Mouse (Mus musculus) embryonic fibroblast, embryonic 13.5 days (primary cell): ENCODE measurements around the gene 1700025G04Rik. TPM values are rescaled to one million over a fixed set of nuclear protein-coding genes. Genes with fewer than 3 reads are reported as not detected.

ENCODE experiments used
- H3K27ac ChIP-seq: 2 replicates; pipeline ENCODE4 v1.5.1; 2012; ENCODE audit warnings: low read length, control low read depth, inconsistent platforms; ENCODE audit not compliant: insufficient read depth
- H3K4me1 ChIP-seq: 2 replicates; pipeline ENCODE4 v1.6.1; 2011; ENCODE audit warnings: low read length; ENCODE audit not compliant: control insufficient read depth, insufficient read depth
- H3K4me3 ChIP-seq: 2 replicates; pipeline ENCODE4 v1.5.1; 2011; ENCODE audit warnings: mild to moderate bottlenecking, control low read depth, low read length; ENCODE audit not compliant: insufficient read depth
- CTCF ChIP-seq: IDR thresholded peaks from 2 replicates; pipeline ENCODE4 v1.5.1; 2011; ENCODE audit warnings: mild to moderate bottlenecking, control low read depth, low read length, moderate library complexity, borderline replicate concordance; ENCODE audit not compliant: insufficient read depth
- POLR2A ChIP-seq: IDR thresholded peaks from 2 replicates; pipeline ENCODE4 v1.6.1; 2011; ENCODE audit warnings: low read depth, mild to moderate bottlenecking, control low read depth, low read length, moderate library complexity
- polyA plus RNA-seq: library from polyadenylated mRNA; stranded (reverse); fragments of >200 nt; gene quantifications from 2 replicates; pipeline ENCODE4 v1.2.4, GENCODE M21; 2011; ENCODE audit warnings: low read depth; ENCODE audit not compliant: missing spikeins, insufficient read length

The 1700025G04Rik gene
- polyA plus RNA-seq, 1 experiment: 30.5 TPM

DNA sequence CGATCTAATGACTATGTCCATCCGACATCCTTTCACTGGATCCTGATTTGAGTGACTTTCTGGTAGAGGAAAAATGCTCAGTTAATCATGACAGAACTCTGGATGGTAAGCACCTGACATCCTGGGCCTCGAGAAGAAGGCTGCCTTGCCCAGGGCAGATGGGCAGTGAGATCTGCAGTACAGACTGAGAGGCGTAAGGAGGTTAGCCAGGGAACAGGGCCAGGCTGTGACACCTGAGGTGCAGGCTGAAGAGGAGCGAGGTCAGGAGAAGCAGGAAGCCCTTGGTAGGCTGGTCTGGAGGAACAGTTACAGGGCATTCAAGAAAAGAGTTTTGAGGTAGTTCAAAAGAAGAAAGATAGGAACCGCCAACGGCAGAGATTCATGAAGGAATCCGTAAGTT is 101.9 kb downstream of the 1700025G04Rik start:
- Histone ChIP-seq H3K4me3 (no peak overlapping the region), H3K4me1 (no peaks in the 10 kb centered on the region), H3K27ac (no peak overlapping the region)
- no peak for TF ChIP-seq CTCF
- TF ChIP-seq POLR2A: no peak

DNA sequence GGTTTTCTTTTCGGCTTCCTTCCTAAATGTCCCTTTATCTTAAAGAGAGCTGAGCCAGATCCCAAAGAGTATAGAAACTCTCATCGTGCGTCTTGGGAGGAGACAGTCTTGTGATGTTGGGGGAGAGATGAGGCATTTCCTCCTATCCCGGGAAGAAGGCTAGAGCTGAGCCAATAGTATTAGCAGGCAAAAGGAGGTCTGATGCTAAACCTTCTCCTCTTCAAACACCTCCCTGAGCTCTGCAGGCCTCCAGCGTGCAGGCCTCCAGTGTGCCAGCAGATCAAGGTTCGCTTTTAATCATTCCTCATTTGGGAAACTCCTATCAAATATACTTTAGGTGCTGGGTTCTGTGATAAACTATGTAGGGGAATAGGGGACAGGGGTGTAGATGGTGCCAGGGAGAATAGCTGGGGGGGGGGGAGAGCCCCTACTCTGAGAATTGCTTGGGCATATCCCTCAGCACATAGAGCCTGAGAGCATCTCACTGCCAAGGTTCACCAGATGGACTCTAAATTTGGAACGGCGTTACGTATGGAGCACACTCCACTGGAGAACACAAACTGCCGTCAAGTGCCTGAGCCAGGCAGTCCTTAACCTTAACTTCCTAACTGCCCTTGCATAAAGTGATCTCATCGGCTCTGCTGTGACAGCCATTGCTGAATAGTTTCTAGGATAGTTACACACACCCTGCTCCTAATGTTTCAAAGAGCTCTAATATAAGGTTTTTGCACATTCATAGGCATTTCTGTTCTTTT is 103.7 kb downstream of the 1700025G04Rik start:
- no peak overlapping the region for H3K4me3 ChIP-seq
- TF ChIP-seq CTCF (no peak), POLR2A (no peak)
- H3K4me1 ChIP-seq: no peaks in the 10 kb centered on the region
- no peak overlapping the region for H3K27ac ChIP-seq

DNA sequence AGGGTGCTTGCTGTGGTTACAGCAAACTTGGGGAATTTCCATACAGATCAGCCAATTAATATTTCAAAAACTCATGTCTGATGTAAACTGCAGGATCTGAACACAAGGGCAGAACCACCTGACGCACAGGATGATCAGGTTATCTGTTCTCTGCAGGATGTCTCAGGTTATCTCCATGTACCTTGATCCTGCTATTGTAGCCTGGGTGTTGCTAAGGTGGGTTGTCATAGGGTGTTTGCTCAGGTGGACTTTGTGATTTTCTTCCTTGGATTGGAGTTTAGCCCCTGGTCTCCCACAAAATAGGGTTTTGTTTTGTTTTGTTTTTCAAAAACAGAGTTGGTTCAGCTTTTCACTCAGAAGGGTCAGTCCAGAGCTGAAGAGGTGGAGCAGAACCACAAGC is 104.9 kb downstream of the 1700025G04Rik start:
- TF ChIP-seq CTCF (no peak), POLR2A (no peak)
- H3K4me3 ChIP-seq: no peak overlapping the region
- no peak overlapping the region for H3K27ac ChIP-seq
- H3K4me1 ChIP-seq: no peaks in the 10 kb centered on the region

DNA sequence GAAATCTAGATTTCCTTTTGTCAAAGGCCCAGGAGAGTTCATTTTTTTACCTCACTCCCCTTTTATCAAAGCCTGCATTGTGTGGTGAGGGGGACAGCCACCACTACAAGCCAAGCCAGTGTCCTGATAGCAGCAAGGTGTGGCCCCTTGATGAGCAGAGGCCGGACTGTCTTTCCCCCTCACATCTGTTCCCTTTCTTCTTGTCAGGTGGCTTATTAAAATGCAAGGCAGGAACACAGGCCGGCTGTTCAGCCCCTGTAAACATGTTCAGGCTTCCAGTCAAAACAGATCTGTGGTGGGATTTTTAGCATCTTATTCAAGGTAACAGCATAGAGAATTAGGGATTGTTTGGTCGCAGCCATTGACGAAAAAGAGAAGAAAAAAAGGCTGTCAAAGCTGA is 105.9 kb downstream of the 1700025G04Rik start:
- no peak overlapping the region for H3K4me3 ChIP-seq
- H3K4me1 ChIP-seq: no peaks in the 10 kb centered on the region
- H3K27ac ChIP-seq: no peak overlapping the region
- TF ChIP-seq CTCF (no peak), POLR2A (no peak)

DNA sequence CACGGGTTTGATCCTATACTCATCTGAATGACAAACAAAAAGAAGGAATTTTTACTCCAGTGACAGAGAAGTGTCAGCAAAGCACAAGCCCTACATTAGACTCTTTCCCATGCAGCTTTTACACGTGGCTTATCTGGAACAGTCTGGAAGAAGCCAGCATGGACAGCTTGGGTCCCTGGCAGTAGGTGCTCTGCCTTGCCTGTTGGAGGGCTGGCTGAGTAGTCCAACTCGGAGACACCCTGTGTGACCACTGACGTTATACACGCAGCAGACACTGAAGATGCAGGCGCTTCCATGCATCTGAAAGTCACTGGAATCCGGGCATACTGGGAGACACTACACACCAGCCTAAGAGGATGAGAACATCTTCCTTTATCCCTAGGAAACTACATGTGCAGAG is 109.4 kb downstream of the 1700025G04Rik start:
- no peak for TF ChIP-seq CTCF
- no peak for TF ChIP-seq POLR2A
- H3K4me3 ChIP-seq: no peak overlapping the region
- H3K4me1 ChIP-seq: no peaks in the 10 kb centered on the region
- no peak overlapping the region for H3K27ac ChIP-seq

DNA sequence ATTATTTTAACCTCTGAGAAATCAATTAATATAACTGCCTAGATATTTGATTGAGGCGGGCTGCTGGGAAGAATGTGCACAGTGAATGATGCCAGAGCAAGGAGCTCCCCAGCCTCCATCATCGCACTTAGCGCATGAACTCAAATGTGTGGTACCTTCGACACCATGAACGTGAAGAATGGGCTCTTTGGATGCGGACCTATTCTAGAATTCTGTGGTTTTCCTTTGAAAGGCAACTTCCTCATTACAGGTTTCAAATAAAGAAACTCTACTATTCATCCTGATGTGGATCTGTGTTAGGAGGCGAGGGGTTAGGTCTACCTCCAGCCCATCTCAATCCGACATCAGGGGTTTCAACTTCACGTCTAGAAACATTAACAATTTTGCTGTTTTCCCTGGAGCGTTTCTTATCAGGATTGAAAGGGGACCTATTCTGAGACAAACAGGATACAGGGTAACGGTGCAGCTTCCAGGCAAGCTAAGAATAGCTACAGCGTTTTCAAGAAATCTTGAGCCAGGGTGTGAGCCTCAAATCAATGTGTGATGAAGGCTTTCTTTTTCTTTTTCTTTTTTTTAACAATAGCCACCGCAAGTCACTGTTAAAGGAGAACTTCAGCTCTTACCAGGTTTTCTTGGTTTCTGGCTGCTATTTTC is 110.0 kb downstream of the 1700025G04Rik start:
- Histone ChIP-seq H3K4me3 (no peak overlapping the region), H3K27ac (no peak overlapping the region), H3K4me1 (no peaks in the 10 kb centered on the region)
- TF ChIP-seq CTCF: no peak
- TF ChIP-seq POLR2A: no peak

DNA sequence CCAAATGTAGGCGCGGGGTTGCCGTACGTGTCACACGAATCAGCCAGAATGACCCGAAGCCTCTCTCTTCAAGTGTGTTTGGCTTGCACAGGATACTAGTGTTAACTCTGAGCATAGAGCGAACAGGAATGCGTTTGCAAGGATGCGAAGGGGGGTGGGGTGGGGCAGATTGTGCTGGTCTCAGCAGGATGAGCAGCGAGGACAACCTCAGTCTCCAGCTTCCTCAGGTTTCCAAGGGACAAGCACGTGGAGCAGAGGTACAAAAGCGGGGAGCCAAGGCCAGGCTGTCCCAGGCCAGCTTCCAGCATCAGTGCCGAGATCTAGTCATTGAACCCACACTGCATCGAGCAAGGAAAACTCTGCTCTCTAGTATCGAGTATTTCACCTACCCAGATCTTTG is 111.2 kb downstream of the 1700025G04Rik start:
- TF ChIP-seq CTCF (no peak), POLR2A (no peak)
- no peak overlapping the region for H3K4me3 ChIP-seq
- no peaks in the 10 kb centered on the region for H3K4me1 ChIP-seq
- H3K27ac ChIP-seq: no peak overlapping the region

DNA sequence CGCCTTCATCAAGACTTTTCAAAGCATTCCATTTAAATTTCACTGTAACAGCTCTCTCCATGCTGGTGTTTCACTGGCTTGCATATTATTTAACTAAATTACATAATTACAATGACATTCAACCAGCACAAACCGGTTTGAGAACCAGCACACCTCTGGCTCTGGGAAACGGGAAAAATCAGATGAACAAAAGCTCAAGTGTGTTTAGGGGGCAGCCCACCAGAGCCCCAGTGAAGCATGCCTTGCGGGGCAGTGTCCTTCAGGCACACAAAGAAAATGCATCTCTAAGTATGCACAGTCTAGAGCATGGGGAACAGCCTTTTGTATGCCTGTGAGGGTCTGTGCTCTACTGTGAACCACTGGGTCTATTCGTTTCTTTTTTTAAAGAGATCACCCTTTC is 112.3 kb downstream of the 1700025G04Rik start:
- no peak for TF ChIP-seq CTCF
- no peak for TF ChIP-seq POLR2A
- Histone ChIP-seq H3K4me3 (no peak overlapping the region), H3K27ac (no peak overlapping the region), H3K4me1 (no peaks in the 10 kb centered on the region)

DNA sequence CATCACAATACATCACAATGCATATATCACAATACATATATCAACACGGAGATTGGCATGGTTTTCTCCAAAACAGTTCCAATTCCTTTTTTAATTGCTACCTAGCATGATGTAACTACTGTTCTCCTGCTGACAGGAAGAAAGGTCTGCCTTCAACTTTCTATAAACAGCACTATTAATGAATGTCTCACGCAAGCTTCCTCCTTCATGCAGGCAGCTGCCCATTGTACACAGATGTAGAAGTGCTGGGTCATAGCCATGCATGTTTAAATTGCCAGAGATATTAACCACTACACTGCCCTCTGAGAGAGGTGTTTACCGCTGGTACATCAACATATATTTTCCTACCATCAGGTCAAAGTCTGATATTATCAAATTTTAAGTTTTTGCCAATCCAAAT is 113.1 kb downstream of the 1700025G04Rik start:
- TF ChIP-seq POLR2A (no peak), CTCF (no peak)
- Histone ChIP-seq H3K4me1 (no peaks in the 10 kb centered on the region), H3K27ac (no peak overlapping the region), H3K4me3 (no peak overlapping the region)

DNA sequence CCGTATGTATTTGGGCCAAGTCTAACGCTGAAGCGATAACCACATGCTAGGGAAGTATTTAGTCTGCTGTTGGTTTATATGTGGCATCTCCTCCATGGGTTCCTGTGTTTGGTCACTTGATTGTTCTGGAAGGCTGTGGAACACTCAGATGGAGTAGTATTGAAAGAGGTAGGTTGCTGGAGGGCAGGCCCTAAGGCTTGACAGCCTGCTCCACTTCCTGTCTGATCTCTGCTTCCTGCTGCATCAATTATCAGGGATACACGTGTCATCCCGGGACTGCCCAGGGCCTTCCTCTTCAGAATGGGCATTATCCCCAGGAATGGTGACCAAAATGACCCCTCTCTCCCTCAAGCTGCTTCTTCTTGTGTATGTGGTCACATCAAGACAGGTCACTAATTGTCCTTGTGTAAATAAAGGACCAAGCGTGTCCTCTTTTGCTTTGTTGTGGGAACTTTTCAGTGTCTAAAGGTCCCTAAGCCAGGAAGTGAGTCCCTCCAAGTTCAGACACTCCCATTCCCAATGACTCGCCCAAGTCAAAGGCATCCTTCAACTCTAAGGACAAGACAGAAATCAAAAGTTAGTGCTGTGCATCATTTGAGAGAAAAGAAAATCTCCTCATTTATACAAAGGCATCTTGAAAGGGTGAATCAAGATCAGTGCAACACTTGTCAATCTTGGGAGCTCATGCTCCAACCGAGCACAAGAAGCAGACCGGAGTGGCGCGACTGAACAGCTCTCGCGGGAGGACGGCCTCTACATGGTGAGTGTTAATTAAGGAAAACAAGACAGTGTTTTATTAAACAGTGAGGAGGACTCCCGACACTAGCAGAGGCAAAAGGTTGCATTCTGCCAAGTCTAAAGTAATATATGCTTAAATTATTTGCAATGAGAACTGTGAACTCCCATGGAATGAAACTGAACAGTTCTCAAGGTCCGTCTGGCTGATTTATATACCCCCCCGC is 114.2 kb downstream of the 1700025G04Rik start:
- TF ChIP-seq POLR2A (no peak), CTCF (no peak)
- Histone ChIP-seq H3K4me3 (no peak overlapping the region), H3K4me1 (no peaks in the 10 kb centered on the region)

More for the DNA sequence above, 114.2 kb downstream of the 1700025G04Rik start:
- no peak overlapping the region for H3K27ac ChIP-seq
